Mouse (Mus musculus) megakaryocyte progenitor cell, adult 5-6 weeks (primary cell): ENCODE data around the gene Ldlr. TPM values are rescaled to one million over a fixed set of nuclear protein-coding genes. Genes with fewer than 3 reads are reported as not detected.
"Not testable (repeated sequence)": the region's sequence is repeated elsewhere in the genome, so short reads cannot be mapped to it uniquely, and the experiment has no call there.

Experiments
- ATAC-seq: replicated peaks from 2 replicates; pipeline ENCODE4 v1.8.0; 2016; ENCODE audit warnings: mild to moderate bottlenecking, moderate TSS enrichment, inconsistent platforms; ENCODE audit not compliant: poor library complexity
- total RNA-seq, 2 experiments: library from RNA; stranded (forward) in 1 of 2; stranded (reverse) in 1 of 2; fragments of 157-497, 149-512 nt in 1 of 2; fragments of 200-1000 nt in 1 of 2; gene quantifications; 2 replicates each; pipeline versions ENCODE4 v1.2.3 to v1.2.4; 2015 to 2017

Ldlr gene
- total RNA-seq, 2 experiments from 2014 or later: 6.5 to 14.0 TPM

- no peak for ATAC-seq
These were observed 30.7 kb downstream of the Ldlr start for GRCm38 (mm10) chr9:21754003-21754402.

- no peak for ATAC-seq
These were observed 31.4 kb downstream of the Ldlr start for GRCm38 (mm10) chr9:21754516-21755321.

- no peak for ATAC-seq
These were observed 35.6 kb downstream of the Ldlr start for GRCm38 (mm10) chr9:21758576-21759529.

GRCm38 (mm10) chr9:21759718-21760117 is 36.4 kb downstream of the Ldlr start:
- ATAC-seq: no peak

GRCm38 (mm10) chr9:21760155-21761088 is 37.1 kb downstream of the Ldlr start, which contains the start of gene Spc24:
Gene Spc24 (minus strand): TSS chr9:21760303.
- peak; percentile 94 for ATAC-seq

GRCm38 (mm10) chr9:21762135-21762534 is 38.9 kb downstream of the Ldlr start:
- no peak for ATAC-seq

GRCm38 (mm10) chr9:21764084-21764999 is 41.1 kb downstream of the Ldlr start:
- 0 out of 2 replicates have a peak, but pooled peaks have one; percentile 12 for ATAC-seq

GRCm38 (mm10) chr9:21767896-21768295 is 44.6 kb downstream of the Ldlr start:
- no peak for ATAC-seq

GRCm38 (mm10) chr9:21768511-21769411 is 45.5 kb downstream of the Ldlr start:
- no peak for ATAC-seq

GRCm38 (mm10) chr9:21769558-21770183 is 46.4 kb downstream of the Ldlr start:
- ATAC-seq: no peak

- ATAC-seq: not testable (repeated sequence)
These were observed 50.1 kb downstream of the Ldlr start for GRCm38 (mm10) chr9:21773396-21773795.

- ATAC-seq: no peak
These were observed 51.1 kb downstream of the Ldlr start for GRCm38 (mm10) chr9:21774353-21774752.

GRCm38 (mm10) chr9:21777726-21778125 is 54.4 kb downstream of the Ldlr start:
- no peak for ATAC-seq

- ATAC-seq: peak; percentile 77
These were observed 58.6 kb downstream of the Ldlr start for GRCm38 (mm10) chr9:21781657-21782468.

GRCm38 (mm10) chr9:21784517-21785307 is 61.4 kb downstream of the Ldlr start:
- no peak for ATAC-seq

GRCm38 (mm10) chr9:21786309-21786708 is 63.0 kb downstream of the Ldlr start:
- not testable (repeated sequence) for ATAC-seq
